Mouse (Mus musculus): ENCODE measurements around the gene Olfr1045. TPM values are rescaled to one million over a fixed set of nuclear protein-coding genes. Genes with fewer than 3 reads are reported as not detected.

Gene Olfr1045
- polyA plus RNA-seq (2011; ENCODE audit: insufficient read depth, insufficient read length, low read depth, missing spikeins) = not detected in 2 replicates

- H3K4me1 ChIP-seq (ENCODE audit: control insufficient read depth, insufficient read depth, low read length) = no peaks in the 10 kb centered on the region
- no peaks in the 10 kb centered on the region for H3K9me3 ChIP-seq (replicated peaks; ENCODE audit: control insufficient read depth, insufficient read depth, low read length, poor library complexity, severe bottlenecking)
- H3K9ac ChIP-seq (ENCODE audit: low read depth, poor library complexity, severe bottlenecking) = no peak within 1 kb of the TSS
- TF ChIP-seq EP300 (IDR thresholded peaks at IDR 0.05; ENCODE audit: insufficient read depth, low read depth, low read length) = no peak
- TF ChIP-seq POLR2A (IDR thresholded peaks at IDR 0.05; ENCODE audit: insufficient read depth, low read length) = no peak
- TF ChIP-seq CTCF (IDR thresholded peaks at IDR 0.05; ENCODE audit: low read depth, low read length) = no peak
- no peaks in the 10 kb centered on the region for H3K36me3 ChIP-seq (ENCODE audit: control insufficient read depth, insufficient read depth, low read length, poor library complexity, severe bottlenecking)
- H3K27me3 ChIP-seq (ENCODE audit: control insufficient read depth, insufficient read depth, low read length, poor library complexity, severe bottlenecking) = no peaks in the 10 kb centered on the region
- H3K27ac ChIP-seq (ENCODE audit: insufficient read depth, low read length) = no peak within 1 kb of the TSS
- no peak within 1 kb of the TSS for H3K4me3 ChIP-seq (ENCODE audit: low read depth, low read length)
These were observed at the start of gene Olfr1045 for GRCm38 (mm10) chr2:86202909-86203308. Olfr1045 (minus strand) TSS chr2:86203009.

DNA sequence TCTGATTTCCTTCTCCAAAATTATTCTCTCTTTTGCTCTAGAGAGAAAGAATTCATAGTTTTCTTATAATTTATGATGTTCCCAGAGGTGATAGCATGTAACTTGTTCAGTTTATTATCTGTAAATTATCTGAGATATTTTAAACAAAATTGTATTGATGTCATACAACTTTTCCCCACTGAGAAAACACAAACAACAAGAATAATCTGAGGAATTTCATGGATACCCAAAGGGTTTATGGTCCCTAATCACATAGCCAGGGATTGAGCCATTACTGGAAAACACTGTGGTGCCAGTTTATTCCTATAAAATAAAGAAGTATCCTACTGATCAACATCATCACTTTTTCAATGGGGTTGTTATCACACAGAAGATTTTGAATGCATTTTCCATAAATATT lies 37.4 kb upstream of the Olfr1045 start, which contains the start of gene Olfr1048:
TSS of gene Olfr1048 (minus strand) at position 101 of the 400 bp plus-strand sequence.
- Histone ChIP-seq H3K9ac (ENCODE audit: low read depth, poor library complexity, severe bottlenecking) (no peak within 1 kb of the TSS), H3K4me3 (ENCODE audit: low read depth, low read length) (no peak within 1 kb of the TSS), H3K27ac (ENCODE audit: insufficient read depth, low read length) (no peak within 1 kb of the TSS)

GRCm38 (mm10) chr2:86231301-86231700 lies 28.5 kb upstream of the Olfr1045 start, which contains the start of gene Olfr1047:
Olfr1047 (minus strand) TSS chr2:86231401.
- H3K27ac ChIP-seq (ENCODE audit: insufficient read depth, low read length) = no peak within 1 kb of the TSS
- H3K36me3 ChIP-seq (ENCODE audit: control insufficient read depth, insufficient read depth, low read length, poor library complexity, severe bottlenecking) = no peaks in the 10 kb centered on the region
- H3K9me3 ChIP-seq (replicated peaks; ENCODE audit: control insufficient read depth, insufficient read depth, low read length, poor library complexity, severe bottlenecking) = no peaks in the 10 kb centered on the region
- no peaks in the 10 kb centered on the region for H3K27me3 ChIP-seq (ENCODE audit: control insufficient read depth, insufficient read depth, low read length, poor library complexity, severe bottlenecking)
- H3K4me1 ChIP-seq (ENCODE audit: control insufficient read depth, insufficient read depth, low read length) = no peaks in the 10 kb centered on the region
- no peak within 1 kb of the TSS for H3K9ac ChIP-seq (ENCODE audit: low read depth, poor library complexity, severe bottlenecking)
- TF ChIP-seq POLR2A (IDR thresholded peaks at IDR 0.05; ENCODE audit: insufficient read depth, low read length) (no peak), CTCF (IDR thresholded peaks at IDR 0.05; ENCODE audit: low read depth, low read length) (no peak), EP300 (IDR thresholded peaks at IDR 0.05; ENCODE audit: insufficient read depth, low read depth, low read length) (no peak)
- H3K4me3 ChIP-seq (ENCODE audit: low read depth, low read length) = no peak within 1 kb of the TSS

More for the DNA sequence above, 37.4 kb upstream of the Olfr1045 start, which contains the start of gene Olfr1048:
- TF ChIP-seq POLR2A (IDR thresholded peaks at IDR 0.05; ENCODE audit: insufficient read depth, low read length) (no peak), CTCF (IDR thresholded peaks at IDR 0.05; ENCODE audit: low read depth, low read length) (no peak), EP300 (IDR thresholded peaks at IDR 0.05; ENCODE audit: insufficient read depth, low read depth, low read length) (no peak)
- Histone ChIP-seq H3K27me3 (ENCODE audit: control insufficient read depth, insufficient read depth, low read length, poor library complexity, severe bottlenecking) (no peaks in the 10 kb centered on the region), H3K9me3 (replicated peaks; ENCODE audit: control insufficient read depth, insufficient read depth, low read length, poor library complexity, severe bottlenecking) (no peaks in the 10 kb centered on the region), H3K4me1 (ENCODE audit: control insufficient read depth, insufficient read depth, low read length) (no peaks in the 10 kb centered on the region), H3K36me3 (ENCODE audit: control insufficient read depth, insufficient read depth, low read length, poor library complexity, severe bottlenecking) (no peaks in the 10 kb centered on the region)

GRCm38 (mm10) chr2:86219214-86219613 lies 16.4 kb upstream of the Olfr1045 start, which contains the start of gene Olfr1046:
Olfr1046 (minus strand) TSS chr2:86219314.
- H3K4me1 ChIP-seq (ENCODE audit: control insufficient read depth, insufficient read depth, low read length) = no peaks in the 10 kb centered on the region
- H3K27ac ChIP-seq (ENCODE audit: insufficient read depth, low read length) = no peak within 1 kb of the TSS
- H3K4me3 ChIP-seq (ENCODE audit: low read depth, low read length) = no peak within 1 kb of the TSS
- H3K27me3 ChIP-seq (ENCODE audit: control insufficient read depth, insufficient read depth, low read length, poor library complexity, severe bottlenecking) = no peaks in the 10 kb centered on the region
- TF ChIP-seq CTCF (IDR thresholded peaks at IDR 0.05; ENCODE audit: low read depth, low read length) = no peak
- no peak for TF ChIP-seq POLR2A (IDR thresholded peaks at IDR 0.05; ENCODE audit: insufficient read depth, low read length)
- no peak for TF ChIP-seq EP300 (IDR thresholded peaks at IDR 0.05; ENCODE audit: insufficient read depth, low read depth, low read length)
- no peak within 1 kb of the TSS for H3K9ac ChIP-seq (ENCODE audit: low read depth, poor library complexity, severe bottlenecking)
- H3K36me3 ChIP-seq (ENCODE audit: control insufficient read depth, insufficient read depth, low read length, poor library complexity, severe bottlenecking) = no peaks in the 10 kb centered on the region
- H3K9me3 ChIP-seq (replicated peaks; ENCODE audit: control insufficient read depth, insufficient read depth, low read length, poor library complexity, severe bottlenecking) = no peaks in the 10 kb centered on the region

- H3K27ac ChIP-seq (ENCODE audit: insufficient read depth, low read length) = no peak overlapping the region
- H3K27me3 ChIP-seq (ENCODE audit: control insufficient read depth, insufficient read depth, low read length, poor library complexity, severe bottlenecking) = no peaks in the 10 kb centered on the region
- H3K9me3 ChIP-seq (replicated peaks; ENCODE audit: control insufficient read depth, insufficient read depth, low read length, poor library complexity, severe bottlenecking) = no peaks in the 10 kb centered on the region; the same call in 1 of the 2 replicates
- no peak overlapping the region for H3K4me3 ChIP-seq (ENCODE audit: low read depth, low read length)
- TF ChIP-seq EP300 (IDR thresholded peaks at IDR 0.05; ENCODE audit: insufficient read depth, low read depth, low read length) (no peak), POLR2A (IDR thresholded peaks at IDR 0.05; ENCODE audit: insufficient read depth, low read length) (no peak), CTCF (IDR thresholded peaks at IDR 0.05; ENCODE audit: low read depth, low read length) (no peak)
- H3K9ac ChIP-seq (ENCODE audit: low read depth, poor library complexity, severe bottlenecking) = no peak overlapping the region
- no peaks in the 10 kb centered on the region for H3K4me1 ChIP-seq (ENCODE audit: control insufficient read depth, insufficient read depth, low read length)
- H3K36me3 ChIP-seq (ENCODE audit: control insufficient read depth, insufficient read depth, low read length, poor library complexity, severe bottlenecking) = no peaks in the 10 kb centered on the region
These were observed 6.9 kb downstream of the Olfr1045 start for GRCm38 (mm10) chr2:86195863-86196262.

- H3K27me3 ChIP-seq (ENCODE audit: control insufficient read depth, insufficient read depth, low read length, poor library complexity, severe bottlenecking) = no peaks in the 10 kb centered on the region
- no peaks in the 10 kb centered on the region; the same call in 1 of the 2 replicates for H3K9me3 ChIP-seq (replicated peaks; ENCODE audit: control insufficient read depth, insufficient read depth, low read length, poor library complexity, severe bottlenecking)
- H3K4me1 ChIP-seq (ENCODE audit: control insufficient read depth, insufficient read depth, low read length) = no peaks in the 10 kb centered on the region
- no peak within 1 kb of the TSS for H3K27ac ChIP-seq (ENCODE audit: insufficient read depth, low read length)
- TF ChIP-seq POLR2A (IDR thresholded peaks at IDR 0.05; ENCODE audit: insufficient read depth, low read length) (no peak), CTCF (IDR thresholded peaks at IDR 0.05; ENCODE audit: low read depth, low read length) (no peak), EP300 (IDR thresholded peaks at IDR 0.05; ENCODE audit: insufficient read depth, low read depth, low read length) (no peak)
- H3K4me3 ChIP-seq (ENCODE audit: low read depth, low read length) = no peak within 1 kb of the TSS
- no peak within 1 kb of the TSS for H3K9ac ChIP-seq (ENCODE audit: low read depth, poor library complexity, severe bottlenecking)
- no peaks in the 10 kb centered on the region for H3K36me3 ChIP-seq (ENCODE audit: control insufficient read depth, insufficient read depth, low read length, poor library complexity, severe bottlenecking)
These were observed 17.2 kb downstream of the Olfr1045 start, which contains the start of gene Olfr52 for GRCm38 (mm10) chr2:86185583-86185982. Olfr52 (minus strand) TSS chr2:86185683.

All from ES-Bruce4 (cell line).